Mouse (Mus musculus) heart, postnatal 0 days (tissue): Measurements from ENCODE around the gene Erf.

Experiments
- CTCF ChIP-seq: IDR thresholded peaks from 2 replicates; pipeline ENCODE4 v1.5.1; 2016; ENCODE audit warnings: antibody characterized with exemption, control low read depth, low read depth
- EP300 ChIP-seq: IDR thresholded peaks from 2 replicates; pipeline ENCODE4 v1.6.1; 2016; ENCODE audit warnings: antibody characterized with exemption, low read depth

DNA sequence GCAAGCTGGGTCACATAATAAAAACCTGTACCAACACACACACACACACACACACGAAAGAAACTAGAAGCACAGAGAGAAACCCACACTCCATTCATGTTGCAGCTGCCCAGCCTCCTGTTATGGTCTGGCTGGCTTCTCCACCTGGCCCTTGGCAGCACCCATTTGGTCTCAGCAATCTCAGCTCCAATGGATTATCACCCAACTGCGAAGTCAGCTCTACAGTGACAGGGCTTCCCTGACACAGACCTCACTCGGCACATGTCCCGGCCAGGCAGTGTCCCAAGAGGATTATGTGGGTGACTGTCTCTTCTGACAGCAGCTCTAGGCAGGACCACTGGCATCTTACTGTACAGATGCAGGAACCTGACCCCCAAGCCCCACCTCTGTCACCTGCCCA, 40.1 kb downstream of the Erf start:
- TF ChIP-seq CTCF (no peak), EP300 (no peak)
